10 mouse cellular contexts compared by ENCODE assay signal in the genomic region with DNA sequence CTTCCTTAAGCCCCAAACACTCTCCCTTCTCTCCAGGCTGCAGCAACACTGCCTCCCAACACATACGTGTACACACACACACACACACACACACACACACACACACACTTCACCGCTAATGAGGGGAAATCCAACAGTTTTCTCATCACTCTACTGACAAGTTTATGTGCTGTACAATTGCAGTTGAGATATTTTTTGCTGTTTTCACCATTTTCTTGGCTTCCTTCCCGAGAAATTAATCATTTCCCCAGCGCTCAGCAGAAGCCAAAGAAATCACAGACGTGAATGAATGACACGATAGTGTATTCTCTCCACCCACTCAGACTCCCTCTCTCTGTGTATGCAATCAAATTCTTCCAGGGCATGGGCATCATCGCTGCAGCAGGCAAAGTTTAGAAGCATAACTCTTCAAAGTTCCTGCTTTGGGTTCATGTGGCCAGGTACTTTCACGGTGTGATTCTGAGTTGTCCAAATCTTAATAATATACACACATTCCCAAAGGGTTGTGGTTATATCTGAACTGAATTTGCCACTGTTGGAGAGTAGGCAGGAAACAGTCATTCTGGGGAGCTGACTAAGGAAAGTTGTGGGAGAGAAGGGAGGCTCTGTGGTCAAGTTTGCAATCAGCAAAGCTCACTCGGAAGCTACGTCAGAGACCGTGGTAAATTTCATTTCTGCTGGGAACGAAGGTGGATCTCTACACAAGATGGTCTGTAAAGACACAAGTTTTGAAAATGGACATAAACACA.
A peak's percentile ranks its signal among the peaks of the same experiment; 100 is the strongest.
DNase-seq lines count a peak whose midpoint lies in the region; ATAC-seq and TF ChIP-seq lines count a peak whose summit lies in the region.
"Had no signal": no experiment of that assay in that cellular context is flagged by ENCODE, and none has a peak within 500 bp of the region (broad histone marks: within the 10 kb centered on the region; RNA-seq: fewer than 3 reads in every experiment).

No protein-coding gene starts in this region.

- H3K9me3 ChIP-seq in lung, postnatal 0 days (ENCODE audit: low read length), result no peaks in the 10 kb centered on the region
- H3K9me3 ChIP-seq in stomach, embryonic 16.5 days (replicated peaks; ENCODE audit: control insufficient read depth, low read length), result no peaks in the 10 kb centered on the region
- H3K9me3 ChIP-seq: liver, embryonic 13.5 days had no signal

- TF ChIP-seq POLR2A in lung, adult 2 months (IDR thresholded peaks at IDR 0.05; ENCODE audit: borderline replicate concordance, extremely low read depth, low read depth, low read length), result no peak

- no peak overlapping the region for H3K9ac ChIP-seq in lung, postnatal 0 days (replicated peaks; ENCODE audit: low read depth)
- H3K9ac ChIP-seq in stomach, embryonic 16.5 days (ENCODE audit: low read length), result no peak overlapping the region
- H3K9ac ChIP-seq: liver, embryonic 13.5 days had no signal

- DNase-seq in adrenal gland, postnatal 10 days, result peak; percentile 21
- no peak for DNase-seq in adrenal gland, adult 8-10 months
- peak; percentile 30 for DNase-seq in lung, postnatal 0 days (ENCODE audit: low spot score)
- no peak for DNase-seq in lung, adult 2 months
- DNase-seq in layer of hippocampus, adult 9-11 months, result peak; percentile 57
- DNase-seq in retina, embryonic 14.5 days (ENCODE audit: low spot score), result no peak
- no peak for DNase-seq in urinary bladder, postnatal 4 days (ENCODE audit: low spot score in 2 of 2)
- DNase-seq: adrenal gland, postnatal 25 days; liver, embryonic 13.5 days had no signal

- no peak overlapping the region for H3K4me2 ChIP-seq in lung, postnatal 0 days (replicated peaks; ENCODE audit: low read depth, low read length)
- H3K4me2 ChIP-seq in stomach, embryonic 16.5 days (ENCODE audit: low read depth, low read length), result no peak overlapping the region
- H3K4me2 ChIP-seq: liver, embryonic 13.5 days had no signal

- TF ChIP-seq CTCF in lung, postnatal 0 days (IDR thresholded peaks at IDR 0.05), result no peak
- TF ChIP-seq CTCF in lung, adult 2 months (IDR thresholded peaks at IDR 0.05; ENCODE audit: insufficient read depth, low read length), result no peak

- no peak overlapping the region for H3K27ac ChIP-seq in lung, postnatal 0 days (ENCODE audit: low read length)
- H3K27ac ChIP-seq in stomach, embryonic 16.5 days (ENCODE audit: low read length), result peak overlapping the region; percentile 0; the same call in 1 of the 2 replicates
- H3K27ac ChIP-seq: liver, embryonic 13.5 days had no signal

- no peaks in the 10 kb centered on the region for H3K27me3 ChIP-seq in lung, postnatal 0 days (replicated peaks; ENCODE audit: insufficient read depth, low read length)
- H3K27me3 ChIP-seq in stomach, embryonic 16.5 days (ENCODE audit: control insufficient read depth, insufficient read depth, low read length), result no peaks in the 10 kb centered on the region
- H3K27me3 ChIP-seq: liver, embryonic 13.5 days had no signal

- no peak overlapping the region for H3K4me3 ChIP-seq in lung, postnatal 0 days (ENCODE audit: low read depth, low read length)
- H3K4me3 ChIP-seq in lung, adult 2 months (replicated peaks; ENCODE audit: extremely low read depth, low read depth, low read length), result no peak overlapping the region
- no peak overlapping the region for H3K4me3 ChIP-seq in stomach, embryonic 16.5 days (replicated peaks; ENCODE audit: low read length)
- H3K4me3 ChIP-seq: liver, embryonic 13.5 days had no signal

- TF ChIP-seq EP300 in lung, postnatal 0 days (IDR thresholded peaks at IDR 0.05), result no peak

- 59% methylated on average over 12 of the region's 12 CpGs for WGBS in lung, postnatal 0 days
- WGBS in lung, adult 2 months, result 61% methylated on average over 12 of the region's 12 CpGs
- WGBS in stomach, embryonic 16.5 days, result 51% methylated on average over 12 of the region's 12 CpGs

- no peak; the same call in 1 of the 2 replicates for ATAC-seq in lung, postnatal 0 days
- peak; percentile 25; the same call in 1 of the 2 replicates for ATAC-seq in stomach, embryonic 16.5 days (ENCODE audit: insufficient read depth, low FRiP score)

- H3K36me3 ChIP-seq in lung, postnatal 0 days (ENCODE audit: insufficient read depth, low read length), result no peaks in the 10 kb centered on the region
- no peaks in the 10 kb centered on the region for H3K36me3 ChIP-seq in stomach, embryonic 16.5 days (ENCODE audit: control insufficient read depth, insufficient read depth, low read length)
- H3K36me3 ChIP-seq: liver, embryonic 13.5 days had no signal

- no peaks in the 10 kb centered on the region for H3K4me1 ChIP-seq in lung, postnatal 0 days (ENCODE audit: insufficient read depth, low read depth, low read length)
- no peaks in the 10 kb centered on the region for H3K4me1 ChIP-seq in lung, adult 2 months (ENCODE audit: control insufficient read depth, insufficient read depth, low read length)
- H3K4me1 ChIP-seq in stomach, embryonic 16.5 days (ENCODE audit: control insufficient read depth, insufficient read depth, low read length), result peaks cover 6% of the 10 kb centered on the region; the same call in 1 of the 2 replicates
- H3K4me1 ChIP-seq: liver, embryonic 13.5 days had no signal

Comparison
In these comparisons a context has a peak if more than half of its experiments do, and no peak if none do; other contexts are left out.
1. DNase-seq: peak in adrenal gland, postnatal 10 days (single experiment), lung, postnatal 0 days (single experiment) and layer of hippocampus, adult 9-11 months (single experiment); none in adrenal gland, adult 8-10 months (single experiment), lung, adult 2 months (single experiment), retina, embryonic 14.5 days (single experiment) and urinary bladder, postnatal 4 days (0 of 2).